Mouse (Mus musculus) hindbrain, embryonic 13.5 days (tissue): Measurements from ENCODE around the gene Psmb8. TPM values are rescaled to one million over a fixed set of nuclear protein-coding genes. Genes with fewer than 3 reads are reported as not detected.

Experiments
- ATAC-seq: fragments of 200-750 bp; cut with Nextera tagmentation; 2 replicates; pipeline ENCODE4 v1.8.0; 2017; ENCODE audit warnings: moderate TSS enrichment; ENCODE audit not compliant: low FRiP score
- H3K27ac ChIP-seq: fragments of 300-500 bp; sonication (generic); 2 replicates; pipeline ENCODE4 v1.5.1; 2015; ENCODE audit warnings: inconsistent platforms, mild to moderate bottlenecking, moderate library complexity
- H3K27me3 ChIP-seq: fragments of 300-500 bp; sonication (generic); 2 replicates; pipeline ENCODE4 v1.6.1; 2015; ENCODE audit warnings: mild to moderate bottlenecking, inconsistent platforms
- H3K36me3 ChIP-seq: fragments of 300-500 bp; sonication (generic); 2 replicates; pipeline ENCODE4 v1.6.1; 2015; ENCODE audit warnings: mild to moderate bottlenecking, inconsistent platforms
- H3K4me1 ChIP-seq: fragments of 300-500 bp; sonication (generic); replicated peaks from 2 replicates; pipeline ENCODE4 v1.6.1; 2015; ENCODE audit warnings: inconsistent platforms
- H3K4me2 ChIP-seq: fragments of 300-500 bp; sonication (generic); 2 replicates; pipeline ENCODE4 v1.6.1; 2015; ENCODE audit warnings: inconsistent platforms, mild to moderate bottlenecking, moderate library complexity
- H3K4me3 ChIP-seq: fragments of 300-500 bp; sonication (generic); 2 replicates; pipeline ENCODE4 v1.5.1; 2015; ENCODE audit warnings: mild to moderate bottlenecking, inconsistent platforms
- H3K9ac ChIP-seq: fragments of 300-500 bp; sonication (generic); 2 replicates; pipeline ENCODE4 v1.6.1; 2015; ENCODE audit warnings: mild to moderate bottlenecking, inconsistent platforms
- H3K9me3 ChIP-seq: fragments of 300-500 bp; sonication (generic); 2 replicates; pipeline ENCODE4 v1.6.1; 2016; ENCODE audit warnings: inconsistent platforms
- WGBS: fragments of 180-500 bp; shearing (Covaris S2); methylation state at CpG from one replicate; pipeline ENCODE4 v1.1.7; 2015; 5-methylcytosine and 5-hydroxymethylcytosine counted together
- polyA plus RNA-seq: library from polyadenylated mRNA; unstranded; fragments of >200 nt; fragmentation: Nextera tagmentation; extraction: Ambion mirVana; gene quantifications from 2 replicates; pipeline ENCODE4 v1.2.1, GENCODE M21; 2015

Psmb8 gene
- 2.7 and 3.7 TPM in 2 replicates for polyA plus RNA-seq

DNA sequence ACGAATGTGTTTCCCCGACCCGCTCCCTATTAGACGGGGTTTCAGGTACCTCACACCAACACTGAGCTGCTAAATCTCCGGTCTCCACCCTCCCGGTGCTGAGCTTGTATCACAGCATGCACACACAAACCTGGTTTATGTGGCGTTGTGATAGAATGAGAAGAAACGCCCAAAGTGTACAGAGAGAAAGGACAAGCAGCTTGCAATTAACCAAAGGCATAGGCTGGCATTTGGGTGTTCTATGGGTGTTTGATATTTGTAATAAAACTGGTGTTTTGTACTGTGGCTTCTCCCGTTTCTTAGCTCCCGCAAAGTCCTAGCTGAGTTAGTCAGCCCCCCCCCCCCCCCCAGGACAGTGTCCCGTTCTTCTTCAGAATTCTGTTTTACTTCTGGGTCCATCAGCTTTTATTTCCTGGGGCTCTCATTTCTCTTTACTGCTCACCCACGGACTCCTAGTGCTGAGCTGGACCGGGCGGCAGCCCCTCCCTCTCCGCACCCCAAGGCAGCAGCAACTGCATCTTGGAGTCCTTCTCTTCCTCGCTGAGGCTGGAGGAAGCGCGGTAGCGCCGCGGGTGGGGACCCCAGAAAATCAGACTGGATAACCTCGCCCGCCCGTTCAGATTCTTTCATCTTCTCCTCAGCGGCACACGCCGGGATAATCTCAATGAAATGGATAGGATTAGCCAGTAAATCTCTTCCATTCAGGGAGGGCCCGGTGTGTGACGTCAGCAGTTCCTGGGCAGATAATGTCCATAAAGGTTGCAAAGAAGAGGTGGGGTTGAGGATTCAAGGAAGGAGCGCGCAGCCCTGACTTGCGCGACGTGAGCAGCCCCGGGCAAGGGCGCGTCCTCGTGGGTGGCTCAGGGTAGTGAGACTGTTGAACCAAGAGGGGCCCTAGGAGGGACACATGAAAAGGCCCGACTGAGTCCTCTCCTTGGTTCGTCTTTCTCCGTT is at the start of gene Psmb8:
Psmb8 (plus strand) TSS at position 781 of the 954 bp plus-strand sequence.
- no peaks in the 10 kb centered on the region for H3K36me3 ChIP-seq
- no peaks in the 10 kb centered on the region for H3K9me3 ChIP-seq
- peak within 1 kb of the TSS; percentile 67; the same call in 1 of the 2 replicates for H3K9ac ChIP-seq
- peaks cover 96% of the 10 kb centered on the region for H3K27me3 ChIP-seq
- peak within 1 kb of the TSS; percentile 45 for H3K4me3 ChIP-seq
- H3K4me2 ChIP-seq = peak within 1 kb of the TSS; percentile 76
- 5% methylated on average over 41 of the region's 41 CpGs for WGBS
- H3K4me1 ChIP-seq = peaks cover 21% of the 10 kb centered on the region
- peak; percentile 83 for ATAC-seq
- no peak within 1 kb of the TSS for H3K27ac ChIP-seq

DNA sequence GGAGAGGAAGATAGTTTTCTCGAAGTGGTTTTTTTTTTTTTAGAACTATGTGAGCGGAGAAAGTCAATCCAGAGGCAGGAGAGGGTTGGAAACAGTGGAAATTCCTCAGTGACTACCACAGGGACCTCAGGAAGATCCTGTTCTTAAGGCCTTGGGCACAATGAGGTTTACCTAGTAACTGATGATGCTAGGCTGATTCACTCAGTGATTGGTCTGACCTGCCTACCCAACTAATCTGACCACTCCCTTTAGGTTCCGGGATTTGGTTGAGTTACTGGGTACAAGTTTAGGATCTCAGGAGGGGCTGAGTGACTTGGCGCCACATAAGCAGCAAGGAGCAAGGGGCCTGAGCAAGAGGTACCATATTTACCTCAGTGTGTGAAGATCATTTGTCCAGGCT is 44.6 kb upstream of the Psmb8 start, which contains the start of gene H2-DMb1:
H2-DMb1 (plus strand) TSS at position 150 of the 400 bp plus-strand sequence.
- 71% methylated on average over 4 of the region's 4 CpGs for WGBS
- Histone ChIP-seq H3K4me2 (no peak within 1 kb of the TSS), H3K27me3 (0 out of 2 replicates have a peak, but pooled peaks cover 3% of the 10 kb centered on the region), H3K36me3 (no peaks in the 10 kb centered on the region), H3K4me3 (no peak within 1 kb of the TSS), H3K4me1 (no peaks in the 10 kb centered on the region), H3K9me3 (no peaks in the 10 kb centered on the region), H3K9ac (no peak within 1 kb of the TSS), H3K27ac (no peak within 1 kb of the TSS)
- no peak for ATAC-seq

DNA sequence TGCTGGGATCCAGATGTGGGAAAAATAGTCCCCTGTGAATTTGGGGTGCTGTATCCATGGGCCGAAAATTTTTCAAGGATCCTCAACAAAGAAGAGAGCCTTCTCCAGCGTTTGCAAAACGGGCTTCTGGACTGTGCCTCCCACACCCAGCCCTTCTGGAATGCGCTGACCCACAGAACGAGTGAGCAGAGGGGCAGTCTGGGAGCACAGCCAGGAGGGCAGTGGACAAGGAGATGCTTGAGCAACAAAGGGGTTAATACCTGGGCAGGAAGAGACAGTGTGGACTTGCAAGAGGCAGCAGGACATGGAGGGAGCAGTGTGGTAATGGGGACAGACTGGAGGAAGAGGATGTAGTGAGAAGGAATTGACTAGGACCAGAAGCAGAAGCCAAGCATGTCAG is 42.0 kb upstream of the Psmb8 start:
- H3K27ac ChIP-seq = no peak overlapping the region
- H3K4me3 ChIP-seq = no peak overlapping the region
- H3K4me1 ChIP-seq = no peaks in the 10 kb centered on the region
- WGBS = 66% methylated on average over 5 of the region's 5 CpGs
- H3K27me3 ChIP-seq = 0 out of 2 replicates have a peak, but pooled peaks cover 3% of the 10 kb centered on the region
- no peaks in the 10 kb centered on the region for H3K9me3 ChIP-seq
- no peak overlapping the region for H3K4me2 ChIP-seq
- no peak for ATAC-seq
- no peaks in the 10 kb centered on the region for H3K36me3 ChIP-seq
- no peak overlapping the region for H3K9ac ChIP-seq

DNA sequence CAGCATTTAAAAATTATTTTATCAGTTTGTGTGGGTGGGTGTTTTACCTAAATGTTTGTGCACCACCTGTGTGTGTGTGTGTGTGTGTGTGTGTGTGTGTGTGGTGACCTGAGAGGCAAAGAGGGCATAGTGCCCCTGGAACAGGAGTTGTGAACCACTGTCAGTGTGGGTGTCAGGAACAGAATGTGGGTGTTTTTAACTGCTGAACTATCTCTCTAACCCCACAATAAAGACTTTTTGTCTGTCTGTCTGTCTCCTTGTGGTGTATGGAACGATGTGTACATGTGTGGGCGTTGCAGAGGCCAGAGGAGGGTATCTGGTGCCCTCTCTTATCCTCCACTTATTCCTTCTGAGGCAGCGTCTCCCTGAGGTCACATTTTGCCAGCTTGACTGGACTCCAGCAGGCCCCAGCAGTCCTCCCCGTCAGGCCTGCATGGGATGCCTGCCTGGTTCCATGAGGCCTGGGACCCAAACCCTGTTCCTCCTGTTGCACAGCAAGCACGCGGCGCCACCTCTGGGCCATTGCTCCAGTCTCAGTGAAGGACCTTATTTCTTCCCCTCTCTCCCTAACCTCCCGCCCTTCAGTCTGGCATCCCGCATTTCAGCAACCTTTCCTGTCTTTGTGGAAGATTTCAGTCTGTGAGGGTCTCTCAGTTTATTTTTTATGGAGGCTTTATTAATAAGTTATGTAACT is 33.2 kb upstream of the Psmb8 start:
- Histone ChIP-seq H3K4me3 (no peak overlapping the region), H3K36me3 (no peaks in the 10 kb centered on the region), H3K4me2 (no peak overlapping the region), H3K4me1 (no peaks in the 10 kb centered on the region), H3K9ac (no peak overlapping the region), H3K27me3 (0 out of 2 replicates have a peak, but pooled peaks cover 4% of the 10 kb centered on the region), H3K9me3 (peaks cover 4% of the 10 kb centered on the region; the same call in 1 of the 2 replicates), H3K27ac (no peak overlapping the region)
- 48% methylated on average over 9 of the region's 9 CpGs for WGBS
- no peak for ATAC-seq

DNA sequence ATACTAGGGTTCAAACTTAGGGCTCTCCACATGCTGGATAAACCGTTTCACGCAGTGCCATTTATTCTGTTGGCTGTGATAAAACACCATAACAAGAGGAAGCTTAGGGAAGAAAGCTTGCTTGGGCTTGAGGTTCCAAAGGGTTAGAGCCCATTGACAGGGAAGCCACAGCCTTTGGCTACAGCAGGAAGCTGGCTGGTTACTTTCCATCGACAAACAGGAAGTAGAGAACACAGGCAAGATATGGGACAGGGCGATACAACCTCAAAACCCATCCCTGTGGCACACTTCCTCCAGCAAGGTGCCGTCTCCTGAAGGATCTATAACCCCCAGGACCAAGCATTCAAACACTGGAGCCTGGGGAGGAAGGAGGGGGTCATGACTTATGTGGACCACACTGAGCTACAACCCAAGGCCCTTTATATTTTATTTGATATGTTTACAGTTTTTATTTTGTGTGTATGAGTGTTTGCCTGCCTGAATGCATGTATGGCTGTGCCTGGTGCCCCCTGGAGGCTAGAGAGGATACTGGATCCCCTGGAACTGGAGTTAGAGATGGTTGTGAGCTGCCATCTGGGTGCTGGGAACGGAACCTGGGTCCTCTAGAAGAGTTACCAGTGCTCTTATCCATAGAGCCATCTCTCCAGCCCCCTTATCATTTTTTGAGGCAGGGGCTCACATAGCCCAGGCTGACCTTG is 32.3 kb upstream of the Psmb8 start:
- 0 out of 2 replicates have a peak, but pooled peaks cover 4% of the 10 kb centered on the region for H3K27me3 ChIP-seq
- no peak for ATAC-seq
- no peak overlapping the region for H3K9ac ChIP-seq
- no peak overlapping the region for H3K4me3 ChIP-seq
- no peak overlapping the region for H3K27ac ChIP-seq
- peaks cover 4% of the 10 kb centered on the region; the same call in 1 of the 2 replicates for H3K9me3 ChIP-seq
- 88% methylated on average over 6 of the region's 6 CpGs for WGBS
- no peak overlapping the region for H3K4me2 ChIP-seq
- no peaks in the 10 kb centered on the region for H3K4me1 ChIP-seq
- H3K36me3 ChIP-seq = no peaks in the 10 kb centered on the region

DNA sequence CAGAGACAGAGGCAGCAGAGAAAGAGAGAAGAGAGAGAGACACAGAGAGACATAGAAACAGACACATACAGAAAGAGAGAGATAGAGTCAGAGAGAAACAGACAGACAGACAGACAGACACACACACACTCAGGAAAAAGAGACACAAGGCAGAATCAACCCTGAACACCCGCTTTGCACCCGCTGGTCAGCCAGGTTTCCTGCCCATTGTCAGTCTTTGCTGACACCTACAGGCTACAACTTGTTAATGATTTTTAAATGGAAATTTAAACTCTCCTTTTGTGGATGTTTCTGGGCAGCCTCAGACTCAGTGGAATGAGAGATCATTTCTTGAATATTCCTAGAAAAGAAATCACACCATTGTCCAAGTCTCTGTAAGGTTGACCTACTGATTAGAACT is 28.2 kb upstream of the Psmb8 start:
- no peaks in the 10 kb centered on the region for H3K36me3 ChIP-seq
- no peak overlapping the region for H3K9ac ChIP-seq
- no peaks in the 10 kb centered on the region for H3K4me1 ChIP-seq
- H3K27ac ChIP-seq = no peak overlapping the region
- no peaks in the 10 kb centered on the region for H3K9me3 ChIP-seq
- ATAC-seq = no peak
- H3K27me3 ChIP-seq = 0 out of 2 replicates have a peak, but pooled peaks cover 5% of the 10 kb centered on the region
- WGBS = 2% methylated on average over 2 of the region's 2 CpGs
- H3K4me2 ChIP-seq = no peak overlapping the region
- no peak overlapping the region for H3K4me3 ChIP-seq

DNA sequence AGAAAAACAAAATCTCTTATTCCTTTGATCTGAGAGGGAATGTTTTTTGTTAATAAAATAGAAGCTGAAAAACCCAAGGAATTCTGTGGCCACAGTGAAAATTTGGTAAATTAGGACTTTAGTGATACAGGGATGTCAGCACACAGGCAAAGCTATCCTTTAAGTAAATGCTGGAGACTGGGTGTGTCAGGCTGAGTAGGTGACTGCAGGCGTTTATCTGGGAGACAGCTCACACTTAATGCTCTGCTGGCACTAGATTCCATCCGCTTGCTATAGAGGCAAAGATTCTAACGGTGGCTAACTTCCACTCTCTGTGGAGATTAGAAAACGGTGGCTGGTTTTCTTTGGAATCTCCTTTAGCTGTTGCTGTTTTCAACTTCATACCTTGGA is 27.0 kb upstream of the Psmb8 start:
- H3K27me3 ChIP-seq = 0 out of 2 replicates have a peak, but pooled peaks cover 3% of the 10 kb centered on the region
- H3K4me2 ChIP-seq = no peak overlapping the region
- no peaks in the 10 kb centered on the region for H3K36me3 ChIP-seq
- no peak overlapping the region for H3K9ac ChIP-seq
- no peak overlapping the region for H3K4me3 ChIP-seq
- H3K27ac ChIP-seq = no peak overlapping the region
- no peaks in the 10 kb centered on the region for H3K9me3 ChIP-seq
- no peaks in the 10 kb centered on the region for H3K4me1 ChIP-seq
- no peak for ATAC-seq
- WGBS = 33% methylated on average over 4 of the region's 4 CpGs

DNA sequence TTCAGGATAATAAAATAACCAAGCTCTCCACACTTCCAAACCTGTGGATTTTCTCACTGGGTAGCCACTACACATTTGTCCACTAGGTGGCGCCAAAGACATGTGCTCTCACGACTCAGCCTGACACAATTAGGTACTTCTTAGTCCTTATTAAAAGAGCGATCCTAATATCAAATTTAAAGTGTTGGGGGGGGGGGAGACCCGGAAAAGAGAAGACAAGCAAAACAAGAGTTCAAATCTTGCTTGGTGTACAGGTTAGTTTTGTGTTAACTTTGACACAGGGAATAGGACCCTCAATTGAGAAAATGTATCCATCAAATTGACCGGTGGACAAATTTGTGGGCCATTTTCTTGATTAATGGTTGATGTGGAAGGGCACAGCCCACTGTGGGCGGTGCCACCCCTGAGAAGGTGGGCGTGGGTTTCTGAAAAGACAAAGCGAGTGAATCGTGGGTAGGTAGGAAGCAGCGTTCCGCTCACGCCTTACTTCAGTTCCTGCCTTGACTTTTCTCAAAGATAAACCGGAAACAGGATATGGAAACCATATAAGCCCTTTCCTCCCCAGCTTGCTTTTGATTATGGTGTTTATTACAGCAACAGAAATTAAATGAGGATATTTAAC is 26.5 kb upstream of the Psmb8 start:
- ATAC-seq = no peak
- H3K4me2 ChIP-seq = no peak overlapping the region
- H3K27me3 ChIP-seq = 0 out of 2 replicates have a peak, but pooled peaks cover 3% of the 10 kb centered on the region
- H3K27ac ChIP-seq = no peak overlapping the region
- no peak overlapping the region for H3K9ac ChIP-seq
- WGBS = 42% methylated on average over 13 of the region's 13 CpGs
- no peaks in the 10 kb centered on the region for H3K9me3 ChIP-seq
- no peak overlapping the region for H3K4me3 ChIP-seq
- H3K36me3 ChIP-seq = no peaks in the 10 kb centered on the region
- no peaks in the 10 kb centered on the region for H3K4me1 ChIP-seq

DNA sequence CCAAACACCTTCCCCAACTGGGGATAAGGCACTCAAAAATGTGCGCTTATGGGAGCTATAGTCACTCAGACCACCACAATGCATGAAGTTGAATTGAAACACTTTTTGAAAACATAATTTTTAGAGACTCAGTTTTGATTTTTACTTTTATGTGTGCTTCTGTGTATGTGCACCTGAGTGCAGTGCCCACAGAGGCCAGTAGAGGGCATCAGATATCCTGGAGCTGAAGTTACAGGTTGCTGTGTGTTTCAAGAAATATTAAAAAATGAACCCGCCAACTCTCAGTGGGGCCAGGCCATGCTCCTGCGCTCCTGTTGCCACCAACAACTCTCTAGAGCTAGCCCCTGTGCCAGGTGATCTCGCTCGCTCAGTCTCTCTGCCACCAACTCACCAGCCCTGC is 25.0 kb upstream of the Psmb8 start:
- H3K4me2 ChIP-seq = no peak overlapping the region
- H3K9me3 ChIP-seq = no peaks in the 10 kb centered on the region
- no peaks in the 10 kb centered on the region for H3K4me1 ChIP-seq
- H3K27ac ChIP-seq = no peak overlapping the region
- ATAC-seq = no peak
- WGBS = 96% methylated on average over 5 of the region's 5 CpGs
- H3K36me3 ChIP-seq = no peaks in the 10 kb centered on the region
- no peak overlapping the region for H3K4me3 ChIP-seq
- H3K27me3 ChIP-seq = 0 out of 2 replicates have a peak, but pooled peaks cover 3% of the 10 kb centered on the region
- no peak overlapping the region for H3K9ac ChIP-seq

DNA sequence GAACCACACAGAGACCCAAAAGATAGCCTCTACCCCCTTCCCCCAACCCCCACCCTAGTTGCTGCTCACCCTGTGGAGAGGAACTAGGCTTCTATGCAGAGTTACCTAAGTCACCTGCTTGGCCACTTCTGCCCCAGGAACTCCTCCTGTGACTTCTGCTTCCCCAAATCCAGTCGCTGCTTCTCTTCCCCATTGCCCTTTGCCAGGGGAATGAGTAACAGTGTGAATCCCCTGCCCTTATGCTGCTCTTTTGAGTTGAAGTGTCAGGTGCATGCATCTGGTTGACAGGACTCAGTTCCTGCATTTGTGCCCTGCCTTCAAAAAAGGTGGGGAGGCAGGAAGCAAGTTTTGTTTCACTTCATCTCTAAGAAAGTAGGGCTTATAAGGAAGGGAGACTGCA is 23.4 kb upstream of the Psmb8 start:
- Histone ChIP-seq H3K4me2 (no peak overlapping the region), H3K27me3 (0 out of 2 replicates have a peak, but pooled peaks cover 3% of the 10 kb centered on the region), H3K9me3 (no peaks in the 10 kb centered on the region), H3K27ac (no peak overlapping the region), H3K4me1 (no peaks in the 10 kb centered on the region), H3K4me3 (no peak overlapping the region), H3K9ac (no peak overlapping the region), H3K36me3 (no peaks in the 10 kb centered on the region)
- no peak for ATAC-seq
- 54% methylated on average over 1 of the region's 1 CpGs for WGBS

DNA sequence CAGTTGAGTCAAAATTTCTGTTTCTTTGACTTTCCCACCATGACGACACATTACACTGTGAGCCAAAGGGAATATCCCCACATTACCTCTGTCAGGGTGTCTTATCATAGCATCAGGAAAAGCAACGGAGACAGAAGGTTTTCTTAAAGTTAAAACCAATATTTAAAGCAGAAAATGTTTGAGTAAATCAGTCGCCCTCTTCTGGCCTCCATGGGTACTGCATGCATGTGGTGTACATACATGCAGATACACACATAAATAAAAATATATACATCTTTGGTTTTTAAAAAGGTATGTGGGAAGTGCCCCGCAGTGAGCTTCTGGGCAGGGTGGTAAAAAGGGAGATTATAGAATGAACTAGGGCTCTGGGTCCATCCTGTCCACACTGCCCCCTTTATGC is 20.3 kb upstream of the Psmb8 start:
- Histone ChIP-seq H3K36me3 (no peaks in the 10 kb centered on the region), H3K4me1 (no peaks in the 10 kb centered on the region), H3K9me3 (no peaks in the 10 kb centered on the region), H3K9ac (no peak overlapping the region), H3K27ac (no peak overlapping the region), H3K4me2 (no peak overlapping the region), H3K27me3 (0 out of 2 replicates have a peak, but pooled peaks cover 5% of the 10 kb centered on the region), H3K4me3 (no peak overlapping the region)
- no peak for ATAC-seq
- whole genome bisulfite sequencing = 67% methylated on average over 4 of the region's 4 CpGs
